Mouse (Mus musculus): ENCODE data around the gene Gm10318. TPM values are rescaled to one million over a fixed set of nuclear protein-coding genes. Genes with fewer than 3 reads are reported as not detected.

Gene Gm10318
- total RNA-seq (2015), result not detected in 2 replicates
- not detected in 2 replicates for total RNA-seq (2017)

GRCm38 (mm10) chr10:77852559-77852958 is at the start of gene Gm10318:
TSS of gene Gm10318 (plus strand) at chr10:77852859.
- no peak for ATAC-seq (ENCODE audit: poor library complexity, severe bottlenecking)

GRCm38 (mm10) chr10:77804095-77804494 is 48.6 kb upstream of the Gm10318 start:
- ATAC-seq (ENCODE audit: poor library complexity, severe bottlenecking), result no peak

- no peak for ATAC-seq (ENCODE audit: poor library complexity, severe bottlenecking)
Observed at GRCm38 (mm10) chr10:77811743-77812142, 40.9 kb upstream of the Gm10318 start, which contains the start of gene Gm9507. TSS of gene Gm9507 (minus strand) at chr10:77811843.

- ATAC-seq (ENCODE audit: poor library complexity, severe bottlenecking), result no peak
Observed at GRCm38 (mm10) chr10:77814382-77814781, 38.3 kb upstream of the Gm10318 start, which contains the start of gene Gm2696. TSS of gene Gm2696 (plus strand) at chr10:77814682.

GRCm38 (mm10) chr10:77815514-77815913 is 37.1 kb upstream of the Gm10318 start:
- no peak for ATAC-seq (ENCODE audit: poor library complexity, severe bottlenecking)

GRCm38 (mm10) chr10:77818523-77818922 is 34.1 kb upstream of the Gm10318 start:
- no peak for ATAC-seq (ENCODE audit: poor library complexity, severe bottlenecking)

- no peak for ATAC-seq (ENCODE audit: poor library complexity, severe bottlenecking)
Observed at GRCm38 (mm10) chr10:77819203-77819602, 33.5 kb upstream of the Gm10318 start.

GRCm38 (mm10) chr10:77826951-77827350 is 25.7 kb upstream of the Gm10318 start, which contains the start of gene Krtap10-4:
TSS of gene Krtap10-4 (minus strand) at chr10:77827095.
- no peak for ATAC-seq (ENCODE audit: poor library complexity, severe bottlenecking)

- no peak for ATAC-seq (ENCODE audit: poor library complexity, severe bottlenecking)
Observed at GRCm38 (mm10) chr10:77835647-77836046, 17.0 kb upstream of the Gm10318 start, which contains the start of gene Krtap10-10. TSS of gene Krtap10-10 (plus strand) at chr10:77835947.

- ATAC-seq (ENCODE audit: poor library complexity, severe bottlenecking), result no peak
Observed at GRCm38 (mm10) chr10:77839006-77839405, 13.7 kb upstream of the Gm10318 start.

- ATAC-seq (ENCODE audit: poor library complexity, severe bottlenecking), result no peak
Observed at GRCm38 (mm10) chr10:77846503-77846902, 6.2 kb upstream of the Gm10318 start, which contains the start of gene Gm36176. TSS of gene Gm36176 (plus strand) at chr10:77846803.

GRCm38 (mm10) chr10:77846961-77847360 is 5.7 kb upstream of the Gm10318 start:
- no peak for ATAC-seq (ENCODE audit: poor library complexity, severe bottlenecking)

- no peak for ATAC-seq (ENCODE audit: poor library complexity, severe bottlenecking)
Observed at GRCm38 (mm10) chr10:77847538-77847937, 5.1 kb upstream of the Gm10318 start.

- ATAC-seq (ENCODE audit: poor library complexity, severe bottlenecking), result no peak
Observed at GRCm38 (mm10) chr10:77861675-77862074, 9.0 kb downstream of the Gm10318 start, which contains the start of gene Gm3285. TSS of gene Gm3285 (plus strand) at chr10:77861975.

- ATAC-seq (ENCODE audit: poor library complexity, severe bottlenecking), result peak; percentile 82
Observed at GRCm38 (mm10) chr10:77864067-77864761, 11.6 kb downstream of the Gm10318 start.

- 0 out of 2 replicates have a peak, but pooled peaks have one; percentile 5 for ATAC-seq (ENCODE audit: poor library complexity, severe bottlenecking)
Observed at GRCm38 (mm10) chr10:77864762-77865143, 12.1 kb downstream of the Gm10318 start.

GRCm38 (mm10) chr10:77867546-77867945 is 14.9 kb downstream of the Gm10318 start:
- ATAC-seq (ENCODE audit: poor library complexity, severe bottlenecking), result no peak

- ATAC-seq (ENCODE audit: poor library complexity, severe bottlenecking), result no peak
Observed at GRCm38 (mm10) chr10:77869651-77870050, 17.0 kb downstream of the Gm10318 start.

- no peak for ATAC-seq (ENCODE audit: poor library complexity, severe bottlenecking)
Observed at GRCm38 (mm10) chr10:77878985-77879384, 26.3 kb downstream of the Gm10318 start.

GRCm38 (mm10) chr10:77880305-77880704 is 27.6 kb downstream of the Gm10318 start:
- ATAC-seq (ENCODE audit: poor library complexity, severe bottlenecking), result peak; percentile 62

- ATAC-seq (ENCODE audit: poor library complexity, severe bottlenecking), result no peak
Observed at GRCm38 (mm10) chr10:77882553-77882952, 29.9 kb downstream of the Gm10318 start.

- ATAC-seq (ENCODE audit: poor library complexity, severe bottlenecking), result no peak
Observed at GRCm38 (mm10) chr10:77886007-77886747, 33.5 kb downstream of the Gm10318 start.
